Mouse (Mus musculus) urinary bladder, postnatal 25 days (tissue): ENCODE results near the gene Ppm1a.
"Not testable (repeated sequence)": the region's sequence is repeated elsewhere in the genome, so short reads cannot be mapped to it uniquely, and the experiment has no call there.

ENCODE experiments used
- DNase-seq: peaks from one replicate; pipeline ENCODE4 v3.0.0; 2022; ENCODE audit warnings: low spot score

Gene Ppm1a

GRCm38 (mm10) chr12:72761649-72762261 is 4.5 kb downstream of the Ppm1a start:
- DNase-seq = peak; percentile 55

GRCm38 (mm10) chr12:72762502-72762901 is 5.2 kb downstream of the Ppm1a start:
- no peak for DNase-seq

GRCm38 (mm10) chr12:72763156-72763555 is 5.9 kb downstream of the Ppm1a start:
- DNase-seq = no peak

- DNase-seq = no peak
Observed at GRCm38 (mm10) chr12:72767809-72768208, 10.6 kb downstream of the Ppm1a start.

- DNase-seq = no peak
Observed at GRCm38 (mm10) chr12:72768230-72768629, 11.0 kb downstream of the Ppm1a start.

- DNase-seq = no peak
Observed at GRCm38 (mm10) chr12:72769546-72770230, 12.4 kb downstream of the Ppm1a start.

GRCm38 (mm10) chr12:72771153-72771552 is 13.9 kb downstream of the Ppm1a start:
- DNase-seq = no peak

GRCm38 (mm10) chr12:72771711-72772110 is 14.5 kb downstream of the Ppm1a start:
- no peak for DNase-seq

GRCm38 (mm10) chr12:72773921-72774320 is 16.7 kb downstream of the Ppm1a start:
- DNase-seq = no peak

- no peak for DNase-seq
Observed at GRCm38 (mm10) chr12:72777244-72777643, 20.0 kb downstream of the Ppm1a start.

GRCm38 (mm10) chr12:72780136-72780535 is 22.9 kb downstream of the Ppm1a start:
- no peak for DNase-seq

GRCm38 (mm10) chr12:72782786-72783185 is 25.5 kb downstream of the Ppm1a start:
- not testable (repeated sequence) for DNase-seq

GRCm38 (mm10) chr12:72785183-72785930 is 28.1 kb downstream of the Ppm1a start:
- DNase-seq = no peak

GRCm38 (mm10) chr12:72786551-72786950 is 29.3 kb downstream of the Ppm1a start:
- no peak for DNase-seq

GRCm38 (mm10) chr12:72786986-72787385 is 29.7 kb downstream of the Ppm1a start:
- no peak for DNase-seq

- no peak for DNase-seq
Observed at GRCm38 (mm10) chr12:72790538-72790937, 33.3 kb downstream of the Ppm1a start.

GRCm38 (mm10) chr12:72792320-72793091 is 35.3 kb downstream of the Ppm1a start:
- no peak for DNase-seq

GRCm38 (mm10) chr12:72793983-72794382 is 36.7 kb downstream of the Ppm1a start:
- no peak for DNase-seq

GRCm38 (mm10) chr12:72809798-72810197 is 52.5 kb downstream of the Ppm1a start:
- DNase-seq = no peak

- no peak for DNase-seq
Observed at GRCm38 (mm10) chr12:72811588-72811987, 54.3 kb downstream of the Ppm1a start.

GRCm38 (mm10) chr12:72820940-72821431 is 63.7 kb downstream of the Ppm1a start:
- no peak for DNase-seq

- no peak for DNase-seq
Observed at GRCm38 (mm10) chr12:72821589-72821988, 64.3 kb downstream of the Ppm1a start.
